In the genomic region with DNA sequence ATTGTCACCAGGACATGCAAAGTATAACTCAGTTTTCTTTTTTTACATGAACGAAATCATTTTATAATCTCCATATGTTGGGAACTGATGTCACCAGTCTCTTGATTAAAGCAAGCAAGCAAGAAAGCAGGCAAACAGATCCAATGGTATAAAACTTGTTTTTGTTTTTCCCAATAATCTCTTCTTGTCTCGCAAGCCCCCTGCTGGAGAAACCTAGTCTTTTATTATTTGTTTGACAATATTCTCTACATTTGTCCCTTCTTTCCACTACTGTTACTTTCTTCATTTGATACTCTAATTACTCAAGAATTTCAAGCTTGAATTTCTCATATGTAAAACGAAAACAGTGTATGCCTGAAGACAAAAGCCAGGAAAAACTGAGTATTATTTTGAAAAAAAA, we compare ENCODE assay signal across 19 mouse cellular contexts.
A peak's percentile ranks its signal among the peaks of the same experiment; 100 is the strongest.
DNase-seq lines count a peak whose midpoint lies in the region; ATAC-seq and TF ChIP-seq lines count a peak whose summit lies in the region.
"Had no signal": no experiment of that assay in that cellular context is flagged by ENCODE, and none has a peak within 500 bp of the region (broad histone marks: within the 10 kb centered on the region; RNA-seq: fewer than 3 reads in every experiment).

No protein-coding gene starts in this region.

- peaks cover 2% of the 10 kb centered on the region; the same call in 1 of the 2 replicates for H3K36me3 ChIP-seq in heart, adult 2 months (ENCODE audit: control insufficient read depth, insufficient read depth, low read length)
- no peaks in the 10 kb centered on the region for H3K36me3 ChIP-seq in CH12.LX (replicated peaks in 1 of 2; ENCODE audit: control insufficient read depth in 1 of 2, insufficient read depth in 1 of 2, low read length in 1 of 2)
- H3K36me3 ChIP-seq in macrophage (ENCODE audit: inconsistent target): no peaks in the 10 kb centered on the region
- no peaks in the 10 kb centered on the region for H3K36me3 ChIP-seq in hindbrain, embryonic 14.5 days (replicated peaks; ENCODE audit: control insufficient read depth, insufficient read depth)
- H3K36me3 ChIP-seq: forebrain, embryonic 12.5 days; heart, embryonic 12.5 days; lung, embryonic 15.5 days; neural tube, embryonic 13.5 days had no signal

- H3K4me1 ChIP-seq in heart, adult 2 months (ENCODE audit: control insufficient read depth, insufficient read depth, low read length): peaks cover 4% of the 10 kb centered on the region
- H3K4me1 ChIP-seq in CH12.LX (ENCODE audit: control insufficient read depth in 1 of 2, insufficient read depth in 2 of 2): peaks cover 4 to 7% of the 10 kb centered on the region in 2 experiments; a peak in 1 of 4 replicates
- no peaks in the 10 kb centered on the region for H3K4me1 ChIP-seq in hindbrain, embryonic 14.5 days (replicated peaks; ENCODE audit: control insufficient read depth, insufficient read depth, low read length)
- H3K4me1 ChIP-seq: forebrain, embryonic 12.5 days; neural tube, embryonic 13.5 days had no signal

- WGBS in heart, adult 2 months: 92% methylated on average over 3 of the region's 3 CpGs
- WGBS in macrophage (ENCODE audit: missing documents): 96% methylated on average over 3 of the region's 3 CpGs
- 90% methylated on average over 3 of the region's 3 CpGs for WGBS in hindbrain, embryonic 14.5 days

- no peak for TF ChIP-seq EP300 in heart, adult 2 months (IDR thresholded peaks at IDR 0.05; ENCODE audit: insufficient read depth, low read depth, low read length)
- TF ChIP-seq EP300 in CH12.LX (IDR thresholded peaks at IDR 0.05; ENCODE audit: low read length): no peak

- H3K27me3 ChIP-seq in heart, adult 2 months (ENCODE audit: control insufficient read depth, insufficient read depth, low read length): no peaks in the 10 kb centered on the region
- no peaks in the 10 kb centered on the region for H3K27me3 ChIP-seq in CH12.LX (replicated peaks)
- no peaks in the 10 kb centered on the region for H3K27me3 ChIP-seq in hindbrain, embryonic 14.5 days (ENCODE audit: control insufficient read depth, insufficient read depth, low read length)
- H3K27me3 ChIP-seq: forebrain, embryonic 12.5 days; heart, embryonic 12.5 days; lung, embryonic 15.5 days; neural tube, embryonic 13.5 days had no signal

- intact Hi-C loops in heart, adult 2 months (cut with DNase I): no loop called here
- intact Hi-C loops in heart, postnatal 14 days (cut with DNase I): loop anchor here (5.0 kb wide), 1 partner anchor 97 kb away; no protein-coding TSS in a partner anchor

- no peak overlapping the region for H3K4me3 ChIP-seq in heart, adult 2 months
- H3K4me3 ChIP-seq in CH12.LX (replicated peaks in 1 of 3; ENCODE audit: low read depth in 2 of 3, low read length in 2 of 3, poor library complexity in 1 of 3) (no peak overlapping the region), macrophage (ENCODE audit: inconsistent target) (no peak overlapping the region)
- no peak overlapping the region for H3K4me3 ChIP-seq in hindbrain, embryonic 14.5 days (replicated peaks; ENCODE audit: low read length)
- H3K4me3 ChIP-seq: forebrain, embryonic 12.5 days; heart, embryonic 12.5 days; lung, embryonic 15.5 days; neural tube, embryonic 13.5 days had no signal

- no peak for ATAC-seq in hindbrain, embryonic 14.5 days (ENCODE audit: low FRiP score)
- ATAC-seq: hindbrain, postnatal 0 days had no signal

- peak; percentile 44 for TF ChIP-seq RAD21 in CH12.LX (IDR thresholded peaks at IDR 0.05; ENCODE audit: low read depth, low read length)

- no peak overlapping the region for H3K9ac ChIP-seq in heart, adult 2 months (ENCODE audit: low read depth, low read length)
- no peak overlapping the region for H3K9ac ChIP-seq in CH12.LX (ENCODE audit: insufficient read depth, low read depth)
- H3K9ac ChIP-seq in hindbrain, embryonic 14.5 days: no peak overlapping the region
- H3K9ac ChIP-seq: forebrain, embryonic 12.5 days; heart, embryonic 12.5 days; lung, embryonic 15.5 days; neural tube, embryonic 13.5 days had no signal

- dilution Hi-C loops in CH12.LX (cut with MboI; ENCODE audit: extremely low pct_ligation_motif_present, extremely low pct_unique_long_range_greater_than_20kb, low sequenced_read_pairs): no loop called here

- no peak for DNase-seq in heart, adult 2 months
- DNase-seq in heart, postnatal 14 days: no peak
- DNase-seq in lung, postnatal 36 days: peak; percentile 35
- DNase-seq in lung, postnatal 25 days (ENCODE audit: low spot score): no peak
- DNase-seq in CH12.LX (ENCODE audit: extremely low read depth): no peak
- DNase-seq in frontal cortex, postnatal 25 days (ENCODE audit: low spot score in 2 of 2): no peak
- no peak for DNase-seq in hindbrain, embryonic 14.5 days (ENCODE audit: low spot score)
- DNase-seq: cerebellum, postnatal 25 days; heart, postnatal 36 days; kidney, adult 8-10 months; kidney, postnatal 4 days; liver; right cerebral cortex, postnatal 14 days had no signal

- in situ Hi-C loops in CH12.LX (cut with MboI; ENCODE audit: low pct_ligation_motif_present, low pct_unique_long_range_greater_than_20kb, low sequenced_read_pairs): no loop called here

- H3K27ac ChIP-seq in heart, adult 2 months: no peak overlapping the region
- no peak overlapping the region for H3K27ac ChIP-seq in CH12.LX (ENCODE audit: insufficient read depth, low read depth)
- H3K27ac ChIP-seq in macrophage: peak overlapping the region; percentile 65
- no peak overlapping the region for H3K27ac ChIP-seq in hindbrain, embryonic 14.5 days
- H3K27ac ChIP-seq: forebrain, embryonic 12.5 days; hindbrain, postnatal 0 days; neural tube, embryonic 13.5 days had no signal

- H3K9me3 ChIP-seq in CH12.LX (replicated peaks; ENCODE audit: low read length): no peaks in the 10 kb centered on the region
- H3K9me3 ChIP-seq in hindbrain, embryonic 14.5 days (ENCODE audit: control insufficient read depth, low read length): 0 out of 2 replicates have a peak, but pooled peaks cover 2% of the 10 kb centered on the region
- H3K9me3 ChIP-seq: forebrain, embryonic 12.5 days; heart, embryonic 12.5 days; lung, embryonic 15.5 days; neural tube, embryonic 13.5 days had no signal

- no peaks in the 10 kb centered on the region for H3K79me2 ChIP-seq in heart, adult 2 months (replicated peaks; ENCODE audit: control insufficient read depth, insufficient read depth, low read length)
- H3K79me2 ChIP-seq in CH12.LX (replicated peaks; ENCODE audit: control insufficient read depth, extremely low read depth, insufficient read depth, poor library complexity, severe bottlenecking) (no peaks in the 10 kb centered on the region), macrophage (ENCODE audit: inconsistent target) (peaks cover 50% of the 10 kb centered on the region; the same call in 1 of the 2 replicates)

- TF ChIP-seq CTCF in heart, adult 2 months (IDR thresholded peaks at IDR 0.05): peak; percentile 58
- TF ChIP-seq CTCF in CH12.LX (conservative IDR thresholded peaks at IDR 0.05 in 1 of 2, IDR thresholded peaks at IDR 0.05 in 1 of 2; ENCODE audit: low read depth in 2 of 2, low read length in 2 of 2): peak in 1 of 2 experiments; percentile 60; a peak in 2 of 4 replicates

- no peak overlapping the region for H3K4me2 ChIP-seq in CH12.LX (ENCODE audit: insufficient read depth, low read depth, poor library complexity, severe bottlenecking)
- H3K4me2 ChIP-seq in hindbrain, embryonic 14.5 days (replicated peaks): no peak overlapping the region
- H3K4me2 ChIP-seq: forebrain, embryonic 12.5 days; heart, embryonic 12.5 days; lung, embryonic 15.5 days; neural tube, embryonic 13.5 days had no signal

- no peak for TF ChIP-seq POLR2A in heart, adult 2 months (IDR thresholded peaks at IDR 0.05; ENCODE audit: insufficient read depth, low read depth, low read length)
- no peak for TF ChIP-seq POLR2A in CH12.LX (IDR thresholded peaks at IDR 0.05; ENCODE audit: low read depth, low read length)

TF ChIP-seq in CH12.LX, 34 proteins besides CTCF, POLR2A, EP300 and RAD21:
- TF ChIP-seq NRF1 (IDR thresholded peaks at IDR 0.05; ENCODE audit: low read depth, low read length) (no peak), GABPA (IDR thresholded peaks at IDR 0.05; ENCODE audit: insufficient replicate concordance, low read depth, low read length) (no peak), ZNF384 (IDR thresholded peaks at IDR 0.05; ENCODE audit: low read depth, low read length) (0 out of 2 replicates have a peak, but pooled peaks have one; percentile 16), E2F4 (IDR thresholded peaks at IDR 0.05; ENCODE audit: insufficient replicate concordance, low read depth, low read length) (no peak), SMC3 (IDR thresholded peaks at IDR 0.05; ENCODE audit: low read depth, low read length) (peak; percentile 58), SIN3A (IDR thresholded peaks at IDR 0.05; ENCODE audit: low read length) (no peak), USF1 (IDR thresholded peaks at IDR 0.05; ENCODE audit: low read depth, low read length) (no peak), JUND (conservative IDR thresholded peaks at IDR 0.05; ENCODE audit: low read depth, low read length) (no peak)
